19 mouse cellular contexts compared by ENCODE assay signal in the genomic region with DNA sequence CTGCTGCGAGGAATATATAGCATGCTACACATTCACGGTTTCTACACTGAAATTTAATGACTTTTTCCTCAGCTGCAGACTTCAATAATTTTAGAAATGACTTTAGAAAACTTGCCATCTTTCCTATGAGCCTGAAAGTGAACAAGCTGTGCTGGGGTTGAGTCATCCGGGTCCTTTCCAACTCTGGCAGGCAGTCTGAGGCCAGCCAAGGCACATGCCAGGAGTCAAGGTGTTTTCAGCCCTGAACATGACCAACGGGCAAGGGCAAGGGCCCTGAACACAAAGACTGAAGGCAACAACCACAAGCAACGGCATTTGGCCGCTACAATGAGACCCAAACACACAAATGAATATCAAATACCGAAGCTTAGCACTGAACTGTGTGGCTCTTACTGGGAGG. TPM values are rescaled to one million over a fixed set of nuclear protein-coding genes. Genes with fewer than 3 reads are reported as not detected.
DNase-seq lines count a peak whose midpoint lies in the region; ATAC-seq lines count a peak whose summit lies in the region.
"Had no signal": no experiment of that assay in that cellular context is flagged by ENCODE, and none has a peak within 500 bp of the region (broad histone marks: within the 10 kb centered on the region; RNA-seq: fewer than 3 reads in every experiment).

No protein-coding gene starts in this region.

- no peaks in the 10 kb centered on the region for H3K9me3 ChIP-seq in hindbrain, embryonic 10.5 days
- H3K9me3 ChIP-seq in hindbrain, embryonic 14.5 days (ENCODE audit: control insufficient read depth, low read length) = no peaks in the 10 kb centered on the region
- H3K9me3 ChIP-seq: embryonic facial prominence, embryonic 15.5 days; G1E; heart, embryonic 10.5 days had no signal

- no peak overlapping the region for H3K4me3 ChIP-seq in hindbrain, embryonic 10.5 days
- H3K4me3 ChIP-seq in hindbrain, embryonic 14.5 days (replicated peaks; ENCODE audit: low read length) = no peak overlapping the region
- H3K4me3 ChIP-seq: embryonic facial prominence, embryonic 15.5 days; heart, embryonic 10.5 days had no signal

- WGBS in hindbrain, embryonic 10.5 days = 72% methylated on average over 7 of the region's 7 CpGs
- 68% methylated on average over 7 of the region's 7 CpGs for WGBS in hindbrain, embryonic 14.5 days

- peaks cover 16% of the 10 kb centered on the region for H3K4me1 ChIP-seq in hindbrain, embryonic 10.5 days (replicated peaks)
- H3K4me1 ChIP-seq in hindbrain, embryonic 14.5 days (replicated peaks; ENCODE audit: control insufficient read depth, insufficient read depth, low read length) = peaks cover 9% of the 10 kb centered on the region; the same call in 1 of the 2 replicates
- H3K4me1 ChIP-seq: embryonic facial prominence, embryonic 15.5 days; heart, embryonic 10.5 days had no signal

- no peak for ATAC-seq in hindbrain, embryonic 14.5 days (ENCODE audit: low FRiP score)
- no peak for ATAC-seq in monocyte, adult 5-6 weeks (replicated peaks; ENCODE audit: insufficient number of reproducible peaks, low FRiP score, low TSS enrichment, poor library complexity, severe bottlenecking)
- ATAC-seq: forebrain, embryonic 16.5 days; intestine, embryonic 16.5 days had no signal

- H3K27ac ChIP-seq in hindbrain, embryonic 10.5 days = 0 out of 2 replicates have a peak overlapping the region, but pooled peaks have one; percentile 35
- no peak overlapping the region for H3K27ac ChIP-seq in hindbrain, embryonic 14.5 days
- H3K27ac ChIP-seq: embryonic facial prominence, embryonic 15.5 days; heart, embryonic 10.5 days; macrophage had no signal

- DNase-seq in hindbrain, embryonic 10.5 days (ENCODE audit: low spot score) = no peak
- no peak for DNase-seq in hindbrain, embryonic 14.5 days (ENCODE audit: low spot score)
- peak; percentile 9 for DNase-seq in adrenal gland, adult 8-10 months
- DNase-seq in cerebellum, adult 18-20 months = peak; percentile 57 to 68
- DNase-seq in fibroblast of lung, adult 2 months (ENCODE audit: low read depth) = peak; percentile 12
- DNase-seq in heart, adult 11 months = no peak
- DNase-seq: gastrocnemius, postnatal 10 days; kidney, postnatal 10 days; layer of hippocampus, adult 9-11 months; lung, adult 2 months; thymus, adult 18-20 months had no signal

- no peaks in the 10 kb centered on the region for H3K27me3 ChIP-seq in hindbrain, embryonic 10.5 days (ENCODE audit: insufficient read depth, poor library complexity, severe bottlenecking)
- no peaks in the 10 kb centered on the region for H3K27me3 ChIP-seq in hindbrain, embryonic 14.5 days (ENCODE audit: control insufficient read depth, insufficient read depth, low read length)
- H3K27me3 ChIP-seq: embryonic facial prominence, embryonic 15.5 days had no signal

- no peak overlapping the region for H3K9ac ChIP-seq in hindbrain, embryonic 14.5 days
- H3K9ac ChIP-seq: embryonic facial prominence, embryonic 15.5 days had no signal

- H3K36me3 ChIP-seq in hindbrain, embryonic 10.5 days = no peaks in the 10 kb centered on the region
- H3K36me3 ChIP-seq in hindbrain, embryonic 14.5 days (replicated peaks; ENCODE audit: control insufficient read depth, insufficient read depth) = no peaks in the 10 kb centered on the region
- H3K36me3 ChIP-seq: embryonic facial prominence, embryonic 15.5 days; G1E; heart, embryonic 10.5 days had no signal

- H3K4me2 ChIP-seq in hindbrain, embryonic 14.5 days (replicated peaks) = no peak overlapping the region
- H3K4me2 ChIP-seq: embryonic facial prominence, embryonic 15.5 days had no signal

RNA-seq across cellular contexts. Expression of a gene that starts 21.6 kb away (rescaled TPM):
- polyA plus RNA-seq in hindbrain, embryonic 10.5 days (2016; fragmentation: Nextera tagmentation; extraction: Ambion mirVana) = 16.7 and 21.6 TPM in 2 replicates
- 77.8 and 94.9 TPM in 2 replicates for polyA plus RNA-seq in hindbrain, embryonic 14.5 days (2014; fragmentation: Nextera tagmentation; extraction: Ambion mirVana)
- 1 to 10 TPM; 1.8 to 3.4 (median 3.1) TPM for total RNA-seq in adrenal gland, adult 8-10 months (2022)
- total RNA-seq in monocyte, adult 5-6 weeks (2017) = 0.43 to 0.49 TPM in 2 of 3 replicates, not detected in the other
- total RNA-seq: liver, adult 2 months had no signal
- polyA plus RNA-seq: G1E; liver, adult 2 months had no signal

Comparison
In these comparisons a context has a peak if more than half of its experiments do, and no peak if none do; other contexts are left out.
1. DNase-seq: peak in adrenal gland, adult 8-10 months (single experiment), cerebellum, adult 18-20 months (2 of 2) and fibroblast of lung, adult 2 months (single experiment); none in hindbrain, embryonic 10.5 days (single experiment), hindbrain, embryonic 14.5 days (single experiment) and heart, adult 11 months (single experiment).